Mouse (Mus musculus) embryonic facial prominence, embryonic 11.5 days (tissue): ENCODE data around the gene Nek8. TPM values are rescaled to one million over a fixed set of nuclear protein-coding genes. Genes with fewer than 3 reads are reported as not detected.
A peak's percentile ranks its signal among the peaks of the same experiment; 100 is the strongest.

ENCODE experiments used
- ATAC-seq: fragments of 200-750 bp; cut with Nextera tagmentation; replicated peaks from 2 replicates; pipeline ENCODE4 v1.8.0; 2017; ENCODE audit warnings: low read depth; ENCODE audit not compliant: insufficient number of reproducible peaks, low FRiP score, low TSS enrichment
- DNase-seq: peaks from one replicate; pipeline ENCODE4 v3.0.0-alpha.2; 2015; ENCODE audit warnings: low spot score
- H3K27ac ChIP-seq: fragments of 300-500 bp; sonication (generic); replicated peaks from 2 replicates; pipeline ENCODE4 v1.5.1; 2014; ENCODE audit warnings: mild to moderate bottlenecking, low read depth, low read length, control low read depth
- H3K27me3 ChIP-seq: fragments of 300-500 bp; sonication (generic); 2 replicates; pipeline ENCODE4 v1.6.1; 2014; ENCODE audit warnings: mild to moderate bottlenecking, low read length, moderate library complexity, mixed read lengths; ENCODE audit not compliant: control insufficient read depth, insufficient read depth
- H3K36me3 ChIP-seq: fragments of 300-500 bp; sonication (generic); replicated peaks from 2 replicates; pipeline ENCODE4 v1.6.1; 2014; ENCODE audit warnings: low read depth, mild to moderate bottlenecking, low read length, moderate library complexity, mixed read lengths; ENCODE audit not compliant: control insufficient read depth, insufficient read depth
- H3K4me1 ChIP-seq: fragments of 300-500 bp; sonication (generic); 2 replicates; pipeline ENCODE4 v1.6.1; 2014; ENCODE audit warnings: low read length, mixed read lengths; ENCODE audit not compliant: control insufficient read depth, insufficient read depth
- H3K4me2 ChIP-seq: fragments of 300-500 bp; sonication (generic); 2 replicates; pipeline ENCODE4 v1.6.1; 2014; ENCODE audit warnings: low read depth, mild to moderate bottlenecking, control low read depth, low read length, moderate library complexity
- H3K4me3 ChIP-seq: fragments of 300-500 bp; sonication (generic); 2 replicates; pipeline ENCODE4 v1.5.1; 2014; ENCODE audit warnings: low read depth, low read length, control low read depth
- H3K9ac ChIP-seq: fragments of 300-500 bp; sonication (generic); replicated peaks from 2 replicates; pipeline ENCODE4 v1.6.1; 2014; ENCODE audit warnings: mild to moderate bottlenecking, control low read depth, low read length
- H3K9me3 ChIP-seq: fragments of 300-500 bp; sonication (generic); replicated peaks from 2 replicates; pipeline ENCODE4 v1.6.1; 2016; ENCODE audit warnings: mild to moderate bottlenecking, low read length, inconsistent platforms, mixed read lengths; ENCODE audit not compliant: control insufficient read depth
- WGBS: fragments of 180-500 bp; shearing (Covaris S2); extraction: QIAGEN DNeasy Blood & Tissue Kit; methylation state at CpG from one replicate; pipeline ENCODE4 v1.1.7; 2014; 5-methylcytosine and 5-hydroxymethylcytosine counted together
- polyA plus RNA-seq: library from polyadenylated mRNA; unstranded; fragments of >200 nt; fragmentation: Nextera tagmentation; extraction: Ambion mirVana; gene quantifications from 2 replicates; pipeline ENCODE4 v1.2.1, GENCODE M21; 2014

Nek8 gene
- polyA plus RNA-seq, 1 experiment from 2014 or later: 8.6 TPM

DNA sequence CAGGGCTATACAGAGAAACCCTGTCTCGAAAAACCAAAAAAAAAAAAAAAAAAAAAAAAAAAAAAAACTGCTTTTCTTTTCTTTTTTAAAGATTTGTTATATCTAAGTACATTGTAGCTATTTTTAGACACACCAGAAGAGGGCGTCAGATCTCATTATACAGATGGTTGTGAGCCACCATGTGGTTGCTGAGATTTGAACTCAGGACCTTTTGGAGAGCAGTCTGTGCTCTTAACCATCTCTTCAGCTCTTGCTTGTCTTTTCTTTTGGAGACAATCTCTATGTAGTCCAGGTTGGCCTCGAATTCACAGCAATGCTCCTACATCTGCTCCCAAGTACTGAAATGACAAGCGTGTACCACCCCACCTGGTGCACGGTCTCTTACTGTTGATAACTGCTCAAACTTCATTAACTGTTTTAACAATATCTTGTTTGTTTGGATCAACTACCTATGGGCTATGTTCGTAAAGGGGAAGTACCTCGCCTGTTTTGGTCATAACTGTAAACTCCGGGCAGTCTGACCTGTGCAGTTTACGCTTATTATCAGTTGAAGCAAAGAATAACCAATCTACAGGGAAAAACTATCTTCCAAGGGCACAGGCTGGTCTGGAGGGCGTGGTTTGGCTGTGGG is 589 bp downstream of the Nek8 start:
- H3K27ac ChIP-seq: peak overlapping the region; percentile 29; the same call in 1 of the 2 replicates
- DNase-seq: no peak

DNA sequence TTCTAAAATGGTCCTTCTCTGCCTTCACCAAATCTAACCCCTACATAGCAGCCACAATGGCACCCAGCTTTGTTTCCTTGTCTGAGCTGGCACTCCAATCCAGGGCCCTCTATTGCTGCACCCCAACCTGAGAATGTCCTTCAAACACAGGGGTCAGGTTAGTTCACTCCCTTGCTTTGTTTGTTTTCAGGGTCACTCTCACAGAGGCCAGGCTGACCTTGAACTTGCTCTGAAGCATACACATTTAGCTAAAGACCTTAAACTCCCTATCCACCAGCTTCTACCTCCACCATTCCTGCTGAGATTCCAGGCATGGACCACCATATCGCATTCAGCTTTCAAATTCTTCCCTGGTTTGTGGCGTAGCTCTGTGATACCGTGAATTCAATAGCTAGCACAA is 2.0 kb downstream of the Nek8 start:
- Histone ChIP-seq H3K9ac (0 out of 2 replicates have a peak overlapping the region, but pooled peaks have one; percentile 5), H3K4me1 (0 out of 2 replicates have a peak, but pooled peaks cover 2% of the 10 kb centered on the region), H3K4me2 (no peak overlapping the region), H3K9me3 (no peaks in the 10 kb centered on the region), H3K4me3 (no peak overlapping the region), H3K27ac (no peak overlapping the region), H3K36me3 (peaks cover 1% of the 10 kb centered on the region), H3K27me3 (no peaks in the 10 kb centered on the region)
- ATAC-seq: no peak
- no peak for DNase-seq
- WGBS: 85% methylated on average over 3 of the region's 3 CpGs

More for the DNA sequence above, 589 bp downstream of the Nek8 start:
- Histone ChIP-seq H3K27me3 (no peaks in the 10 kb centered on the region), H3K9me3 (no peaks in the 10 kb centered on the region), H3K4me2 (peak overlapping the region; percentile 84; the same call in 1 of the 2 replicates), H3K36me3 (peaks cover 11% of the 10 kb centered on the region), H3K4me1 (peaks cover 7% of the 10 kb centered on the region; the same call in 1 of the 2 replicates), H3K9ac (peak overlapping the region; percentile 43), H3K4me3 (peak overlapping the region; percentile 48)
- 5% methylated on average over 9 of the region's 10 CpGs for WGBS
- ATAC-seq: no peak

DNA sequence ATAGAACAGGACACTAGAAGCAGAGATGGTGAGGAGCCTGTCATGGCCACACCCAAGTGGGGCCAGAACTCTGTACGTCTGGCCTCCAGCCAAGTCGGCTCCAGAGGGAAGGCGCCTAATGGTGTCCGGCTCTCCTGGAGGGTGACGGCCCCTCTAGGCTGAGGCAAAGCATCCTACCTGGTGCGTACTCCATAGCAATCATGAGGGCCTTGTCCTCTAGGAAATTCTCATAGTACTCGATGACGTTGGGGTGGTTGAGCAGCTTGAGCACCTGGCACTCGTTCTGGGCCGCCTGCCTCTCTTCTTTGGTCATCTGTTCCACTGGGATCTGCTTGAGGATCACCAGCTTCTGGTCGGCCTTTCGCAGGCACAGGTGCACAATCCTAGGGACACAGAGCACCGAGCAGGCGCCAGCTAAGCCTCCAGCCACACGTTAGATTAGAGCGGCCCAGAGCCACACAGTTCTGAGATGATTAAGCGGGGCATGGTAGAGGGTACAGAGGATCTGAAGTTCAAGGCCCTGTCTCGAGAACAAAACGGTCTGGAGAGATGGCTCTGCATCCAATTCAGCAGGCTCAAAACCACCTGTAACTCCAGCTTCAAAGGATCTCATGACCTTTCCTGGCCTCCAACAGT is 3.6 kb downstream of the Nek8 start:
- no peak overlapping the region for H3K9ac ChIP-seq
- no peak for DNase-seq
- ATAC-seq: no peak
- H3K9me3 ChIP-seq: no peaks in the 10 kb centered on the region
- H3K4me2 ChIP-seq: no peak overlapping the region
- no peak overlapping the region for H3K27ac ChIP-seq
- H3K27me3 ChIP-seq: no peaks in the 10 kb centered on the region
- H3K4me3 ChIP-seq: no peak overlapping the region
- WGBS: 84% methylated on average over 19 of the region's 19 CpGs
- H3K36me3 ChIP-seq: no peaks in the 10 kb centered on the region
- H3K4me1 ChIP-seq: no peaks in the 10 kb centered on the region

DNA sequence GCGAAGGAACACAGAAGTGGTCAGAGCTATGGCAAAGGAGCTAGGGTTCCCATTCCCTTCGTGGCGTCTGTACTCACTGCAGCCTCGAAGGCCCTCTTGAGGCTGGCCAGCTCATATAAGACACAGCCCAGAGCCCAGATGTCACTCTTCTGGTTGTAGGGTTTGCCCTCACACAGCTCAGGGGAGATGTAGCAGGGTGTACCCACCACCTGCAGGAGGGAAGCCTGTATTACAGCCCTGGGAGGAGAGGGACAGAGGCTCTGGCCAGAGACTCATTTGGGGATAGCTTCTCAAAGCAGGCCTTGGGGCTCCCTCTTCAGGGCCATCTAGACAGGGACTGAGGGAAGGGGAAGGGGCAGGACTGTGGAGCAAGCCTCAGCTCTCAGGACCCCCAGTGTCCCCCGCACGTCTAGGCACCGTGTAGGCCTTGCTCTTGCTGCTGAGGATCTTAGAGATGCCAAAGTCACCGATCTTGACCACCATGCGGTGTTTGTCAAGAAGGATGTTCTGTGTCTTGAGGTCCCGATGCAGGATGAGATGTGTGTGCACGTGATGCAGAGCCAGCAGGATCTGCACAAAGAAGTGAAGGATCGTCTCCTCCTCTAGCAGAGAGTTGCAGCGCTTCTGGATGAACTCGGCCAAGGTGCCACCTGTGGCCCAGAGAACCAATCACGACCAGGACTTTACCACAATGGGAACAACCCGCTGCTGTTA is 4.3 kb downstream of the Nek8 start:
- no peak overlapping the region for H3K27ac ChIP-seq

DNA sequence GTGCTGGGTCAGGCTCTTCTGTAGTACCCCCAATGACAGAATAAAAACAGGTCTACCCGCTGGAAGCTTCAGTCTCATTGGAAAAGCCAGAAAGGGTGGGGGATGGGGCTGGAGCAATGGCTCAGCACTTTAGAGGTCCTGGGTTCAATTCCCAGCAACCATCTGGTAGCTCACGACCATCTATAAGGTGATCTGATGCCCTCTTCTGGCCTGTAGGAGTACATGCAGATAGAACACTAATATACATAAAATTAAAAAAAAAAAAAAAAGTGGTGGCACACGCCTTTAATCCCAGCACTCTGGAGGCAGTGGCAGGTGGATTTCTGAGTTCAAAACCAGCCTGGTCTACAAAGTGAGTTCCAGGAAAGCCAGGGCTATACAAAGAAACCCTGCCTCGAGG is 5.1 kb downstream of the Nek8 start:
- DNase-seq (no peak), ATAC-seq (no peak)
- Histone ChIP-seq H3K36me3 (no peaks in the 10 kb centered on the region), H3K9me3 (no peaks in the 10 kb centered on the region), H3K27me3 (no peaks in the 10 kb centered on the region), H3K4me1 (no peaks in the 10 kb centered on the region), H3K27ac (no peak overlapping the region), H3K4me3 (no peak overlapping the region), H3K4me2 (no peak overlapping the region), H3K9ac (no peak overlapping the region)
- WGBS: 66% methylated on average over 4 of the region's 4 CpGs

More for the DNA sequence above, 4.3 kb downstream of the Nek8 start:
- H3K9ac ChIP-seq: no peak overlapping the region; the same call in 1 of the 2 replicates
- H3K9me3 ChIP-seq: no peaks in the 10 kb centered on the region
- H3K4me1 ChIP-seq: no peaks in the 10 kb centered on the region
- 78% methylated on average over 16 of the region's 16 CpGs for WGBS
- H3K4me3 ChIP-seq: no peak overlapping the region
- H3K36me3 ChIP-seq: no peaks in the 10 kb centered on the region
- ATAC-seq (no peak), DNase-seq (no peak)
- no peaks in the 10 kb centered on the region for H3K27me3 ChIP-seq
- H3K4me2 ChIP-seq: no peak overlapping the region

DNA sequence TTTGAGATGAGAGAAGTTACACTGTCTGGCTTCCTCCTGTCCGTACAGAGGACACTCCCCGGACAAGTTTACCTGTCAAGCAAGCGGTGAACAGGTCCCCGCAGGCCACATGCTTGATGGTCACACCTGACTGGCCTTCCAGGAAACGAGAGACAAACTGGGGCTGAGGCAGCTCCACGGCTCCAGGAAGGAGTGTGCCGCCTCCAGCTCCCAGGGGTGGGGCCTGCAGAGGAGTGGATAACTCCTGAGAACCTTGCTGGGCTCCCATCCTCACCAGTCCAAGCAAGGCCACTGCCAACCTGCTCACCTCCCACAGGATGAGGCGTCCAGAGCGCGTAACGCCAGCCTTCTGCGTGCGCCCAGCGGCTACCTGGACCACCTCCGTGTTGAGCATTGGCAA is 6.2 kb downstream of the Nek8 start:
- no peak overlapping the region for H3K4me3 ChIP-seq
- H3K4me1 ChIP-seq: peaks cover 2% of the 10 kb centered on the region; the same call in 1 of the 2 replicates
- 84% methylated on average over 15 of the region's 15 CpGs for WGBS
- no peak for DNase-seq
- no peak overlapping the region for H3K4me2 ChIP-seq
- H3K36me3 ChIP-seq: no peaks in the 10 kb centered on the region
- no peaks in the 10 kb centered on the region for H3K27me3 ChIP-seq
- H3K9ac ChIP-seq: no peak overlapping the region
- no peak overlapping the region for H3K27ac ChIP-seq
- ATAC-seq: no peak
- no peaks in the 10 kb centered on the region for H3K9me3 ChIP-seq

DNA sequence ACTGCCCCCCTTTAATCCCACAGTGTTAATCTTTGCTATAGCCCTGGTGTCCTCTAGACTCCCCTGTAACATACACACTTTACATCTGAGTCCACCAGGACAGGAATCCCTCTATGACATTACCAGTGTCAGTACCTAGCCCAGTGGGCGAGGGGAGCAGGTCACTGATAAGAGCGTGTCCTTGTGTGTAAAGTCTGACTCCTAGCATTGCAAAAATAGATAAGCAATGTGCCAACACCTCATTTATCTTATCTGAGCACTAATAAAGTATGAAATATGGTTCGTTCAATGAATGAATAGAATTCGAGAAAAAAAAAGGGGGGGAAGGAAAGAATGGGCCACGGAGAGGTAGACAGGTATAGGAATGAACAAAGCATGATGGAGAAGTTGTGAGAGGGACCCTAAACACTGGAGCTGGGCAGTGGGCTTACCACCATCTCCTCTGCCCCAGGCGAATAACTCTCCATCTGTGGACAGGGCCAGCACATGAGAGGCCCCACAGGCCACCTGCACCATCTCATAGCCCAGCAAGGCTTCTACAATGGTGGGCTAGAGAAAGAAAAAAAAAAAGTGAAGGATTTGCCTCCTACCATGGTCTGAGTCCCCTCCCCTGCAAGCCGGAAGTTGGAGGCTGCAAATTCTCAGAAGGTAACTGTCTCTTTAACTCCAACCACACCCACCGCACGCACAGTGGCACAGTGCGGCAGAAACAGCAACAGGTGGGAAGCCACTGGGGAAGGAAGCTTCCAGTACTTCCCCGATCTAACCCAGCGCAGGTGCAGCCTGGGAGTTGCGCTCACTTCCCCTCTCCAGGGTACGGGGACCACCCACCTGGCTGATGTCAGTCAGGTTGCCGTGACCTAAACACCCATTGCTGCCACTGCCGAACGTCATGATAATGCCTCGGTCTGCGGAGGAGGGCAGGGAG is 7.7 kb downstream of the Nek8 start:
- DNase-seq (no peak), ATAC-seq (no peak)
- no peak overlapping the region for H3K4me3 ChIP-seq
- no peaks in the 10 kb centered on the region for H3K9me3 ChIP-seq
- no peaks in the 10 kb centered on the region for H3K36me3 ChIP-seq
- no peak overlapping the region for H3K4me2 ChIP-seq
- H3K27ac ChIP-seq: no peak overlapping the region
- peaks cover 2% of the 10 kb centered on the region; the same call in 1 of the 2 replicates for H3K4me1 ChIP-seq
- H3K9ac ChIP-seq: no peak overlapping the region
- no peaks in the 10 kb centered on the region for H3K27me3 ChIP-seq
- WGBS: 58% methylated on average over 19 of the region's 19 CpGs
